Mouse (Mus musculus): Measurements from ENCODE around the gene Cxxc4. TPM values are rescaled to one million over a fixed set of nuclear protein-coding genes. Genes with fewer than 3 reads are reported as not detected.
A peak's percentile ranks its signal among the peaks of the same experiment; 100 is the strongest.
"Not testable (repeated sequence)": the region's sequence is repeated elsewhere in the genome, so short reads cannot be mapped to it uniquely, and the experiment has no call there.

The Cxxc4 gene
- 5.2 TPM in 2 replicates for polyA plus RNA-seq (2014; fragmentation: Nextera tagmentation; extraction: Ambion mirVana)

- peak within 1 kb of the TSS; percentile 76 for H3K9ac ChIP-seq (ENCODE audit: low read depth, low read length)
- ATAC-seq (replicated peaks; ENCODE audit: insufficient number of reproducible peaks, low FRiP score, low TSS enrichment) = peak; percentile 50
- H3K9me3 ChIP-seq (replicated peaks; ENCODE audit: control insufficient read depth, low read length) = no peaks in the 10 kb centered on the region
- H3K4me3 ChIP-seq (ENCODE audit: low read depth, low read length) = peak within 1 kb of the TSS; percentile 58
- H3K27ac ChIP-seq (ENCODE audit: low read depth, low read length) = peak within 1 kb of the TSS; percentile 83
- no peaks in the 10 kb centered on the region for H3K27me3 ChIP-seq (ENCODE audit: control insufficient read depth, insufficient read depth, low read length)
- 3% methylated on average over 11 of the region's 22 CpGs for WGBS (ENCODE audit: insufficient replicate concordance)
- peaks cover 7% of the 10 kb centered on the region; the same call in 1 of the 2 replicates for H3K4me1 ChIP-seq (ENCODE audit: control insufficient read depth, insufficient read depth, low read length)
- no peaks in the 10 kb centered on the region for H3K36me3 ChIP-seq (ENCODE audit: control insufficient read depth, insufficient read depth, low read length)
- H3K4me2 ChIP-seq = peak within 1 kb of the TSS; percentile 67
Measured at GRCm38 (mm10) chr3:134236414-134237112, at the start of gene Cxxc4. Gene Cxxc4 (plus strand): TSS chr3:134236484.

- no peak for ATAC-seq (replicated peaks; ENCODE audit: insufficient number of reproducible peaks, low FRiP score, low TSS enrichment)
- Histone ChIP-seq H3K4me2 (peak overlapping the region; percentile 63), H3K27ac (ENCODE audit: low read depth, low read length) (peak overlapping the region; percentile 64), H3K4me1 (ENCODE audit: control insufficient read depth, insufficient read depth, low read length) (no peaks in the 10 kb centered on the region), H3K36me3 (ENCODE audit: control insufficient read depth, insufficient read depth, low read length) (no peaks in the 10 kb centered on the region), H3K9ac (ENCODE audit: low read depth, low read length) (no peak overlapping the region), H3K4me3 (ENCODE audit: low read depth, low read length) (peak overlapping the region; percentile 26), H3K9me3 (replicated peaks; ENCODE audit: control insufficient read depth, low read length) (no peaks in the 10 kb centered on the region), H3K27me3 (ENCODE audit: control insufficient read depth, insufficient read depth, low read length) (no peaks in the 10 kb centered on the region)
- WGBS (ENCODE audit: insufficient replicate concordance) = 34% methylated on average over 12 of the region's 12 CpGs
Measured at GRCm38 (mm10) chr3:134188979-134189946, 47.0 kb upstream of the Cxxc4 start.

GRCm38 (mm10) chr3:134190046-134190445, 46.2 kb upstream of the Cxxc4 start:
- H3K9ac ChIP-seq (ENCODE audit: low read depth, low read length) = no peak overlapping the region
- peak overlapping the region; percentile 64; the same call in 1 of the 2 replicates for H3K27ac ChIP-seq (ENCODE audit: low read depth, low read length)
- no peak for ATAC-seq (replicated peaks; ENCODE audit: insufficient number of reproducible peaks, low FRiP score, low TSS enrichment)
- no peaks in the 10 kb centered on the region for H3K4me1 ChIP-seq (ENCODE audit: control insufficient read depth, insufficient read depth, low read length)
- no peaks in the 10 kb centered on the region for H3K36me3 ChIP-seq (ENCODE audit: control insufficient read depth, insufficient read depth, low read length)
- H3K4me2 ChIP-seq = peak overlapping the region; percentile 63
- H3K4me3 ChIP-seq (ENCODE audit: low read depth, low read length) = peak overlapping the region; percentile 26
- WGBS (ENCODE audit: insufficient replicate concordance) = 27% methylated on average over 11 of the region's 11 CpGs
- no peaks in the 10 kb centered on the region for H3K27me3 ChIP-seq (ENCODE audit: control insufficient read depth, insufficient read depth, low read length)
- H3K9me3 ChIP-seq (replicated peaks; ENCODE audit: control insufficient read depth, low read length) = no peaks in the 10 kb centered on the region

- WGBS (ENCODE audit: insufficient replicate concordance) = 16% methylated on average over 9 of the region's 9 CpGs
- H3K27ac ChIP-seq (ENCODE audit: low read depth, low read length) = peak overlapping the region; percentile 36; the same call in 1 of the 2 replicates
Measured at GRCm38 (mm10) chr3:134199892-134200291, 36.4 kb upstream of the Cxxc4 start.

GRCm38 (mm10) chr3:134206624-134207023, 29.7 kb upstream of the Cxxc4 start:
- Histone ChIP-seq H3K9me3 (replicated peaks; ENCODE audit: control insufficient read depth, low read length) (no peaks in the 10 kb centered on the region), H3K27ac (ENCODE audit: low read depth, low read length) (no peak overlapping the region), H3K4me2 (no peak overlapping the region), H3K36me3 (ENCODE audit: control insufficient read depth, insufficient read depth, low read length) (no peaks in the 10 kb centered on the region), H3K27me3 (ENCODE audit: control insufficient read depth, insufficient read depth, low read length) (no peaks in the 10 kb centered on the region), H3K9ac (ENCODE audit: low read depth, low read length) (no peak overlapping the region), H3K4me1 (ENCODE audit: control insufficient read depth, insufficient read depth, low read length) (no peaks in the 10 kb centered on the region), H3K4me3 (ENCODE audit: low read depth, low read length) (no peak overlapping the region)
- ATAC-seq (replicated peaks; ENCODE audit: insufficient number of reproducible peaks, low FRiP score, low TSS enrichment) = no peak
- 88% methylated on average over 3 of the region's 3 CpGs for WGBS (ENCODE audit: insufficient replicate concordance)

More at GRCm38 (mm10) chr3:134199892-134200291, 36.4 kb upstream of the Cxxc4 start:
- Histone ChIP-seq H3K9ac (ENCODE audit: low read depth, low read length) (peak overlapping the region; percentile 56; the same call in 1 of the 2 replicates), H3K36me3 (ENCODE audit: control insufficient read depth, insufficient read depth, low read length) (no peaks in the 10 kb centered on the region), H3K4me3 (ENCODE audit: low read depth, low read length) (peak overlapping the region; percentile 16; the same call in 1 of the 2 replicates), H3K4me1 (ENCODE audit: control insufficient read depth, insufficient read depth, low read length) (no peaks in the 10 kb centered on the region), H3K27me3 (ENCODE audit: control insufficient read depth, insufficient read depth, low read length) (no peaks in the 10 kb centered on the region), H3K9me3 (replicated peaks; ENCODE audit: control insufficient read depth, low read length) (no peaks in the 10 kb centered on the region), H3K4me2 (peak overlapping the region; percentile 34)
- peak; percentile 39; the same call in 1 of the 2 replicates for ATAC-seq (replicated peaks; ENCODE audit: insufficient number of reproducible peaks, low FRiP score, low TSS enrichment)

- H3K4me2 ChIP-seq = no peak overlapping the region
- no peaks in the 10 kb centered on the region for H3K9me3 ChIP-seq (replicated peaks; ENCODE audit: control insufficient read depth, low read length)
- no peaks in the 10 kb centered on the region for H3K4me1 ChIP-seq (ENCODE audit: control insufficient read depth, insufficient read depth, low read length)
- 84% methylated on average over 6 of the region's 6 CpGs for WGBS (ENCODE audit: insufficient replicate concordance)
- H3K9ac ChIP-seq (ENCODE audit: low read depth, low read length) = no peak overlapping the region
- H3K36me3 ChIP-seq (ENCODE audit: control insufficient read depth, insufficient read depth, low read length) = no peaks in the 10 kb centered on the region
- H3K4me3 ChIP-seq (ENCODE audit: low read depth, low read length) = no peak overlapping the region
- H3K27me3 ChIP-seq (ENCODE audit: control insufficient read depth, insufficient read depth, low read length) = no peaks in the 10 kb centered on the region
- H3K27ac ChIP-seq (ENCODE audit: low read depth, low read length) = no peak overlapping the region
- no peak for ATAC-seq (replicated peaks; ENCODE audit: insufficient number of reproducible peaks, low FRiP score, low TSS enrichment)
Measured at GRCm38 (mm10) chr3:134210950-134211349, 25.3 kb upstream of the Cxxc4 start.

- H3K27ac ChIP-seq (ENCODE audit: low read depth, low read length); H3K36me3 ChIP-seq (ENCODE audit: control insufficient read depth, insufficient read depth, low read length); H3K9ac ChIP-seq (ENCODE audit: low read depth, low read length); H3K27me3 ChIP-seq (ENCODE audit: control insufficient read depth, insufficient read depth, low read length); H3K4me2 ChIP-seq; H3K4me1 ChIP-seq (ENCODE audit: control insufficient read depth, insufficient read depth, low read length); H3K9me3 ChIP-seq (replicated peaks; ENCODE audit: control insufficient read depth, low read length); H3K4me3 ChIP-seq (ENCODE audit: low read depth, low read length); ATAC-seq (replicated peaks; ENCODE audit: insufficient number of reproducible peaks, low FRiP score, low TSS enrichment): not testable (repeated sequence)
Measured at GRCm38 (mm10) chr3:134219881-134220280, 16.4 kb upstream of the Cxxc4 start.

GRCm38 (mm10) chr3:134221002-134221401, 15.3 kb upstream of the Cxxc4 start:
- Histone ChIP-seq H3K9me3 (replicated peaks; ENCODE audit: control insufficient read depth, low read length) (no peaks in the 10 kb centered on the region), H3K4me2 (no peak overlapping the region), H3K9ac (ENCODE audit: low read depth, low read length) (no peak overlapping the region), H3K4me3 (ENCODE audit: low read depth, low read length) (no peak overlapping the region), H3K36me3 (ENCODE audit: control insufficient read depth, insufficient read depth, low read length) (no peaks in the 10 kb centered on the region), H3K4me1 (ENCODE audit: control insufficient read depth, insufficient read depth, low read length) (no peaks in the 10 kb centered on the region), H3K27me3 (ENCODE audit: control insufficient read depth, insufficient read depth, low read length) (no peaks in the 10 kb centered on the region), H3K27ac (ENCODE audit: low read depth, low read length) (no peak overlapping the region)
- 72% methylated on average over 2 of the region's 2 CpGs for WGBS (ENCODE audit: insufficient replicate concordance)
- no peak for ATAC-seq (replicated peaks; ENCODE audit: insufficient number of reproducible peaks, low FRiP score, low TSS enrichment)

Measured in heart, embryonic 11.5 days (tissue).